Mouse (Mus musculus): ENCODE data around the gene Guca2b. TPM values are rescaled to one million over a fixed set of nuclear protein-coding genes. Genes with fewer than 3 reads are reported as not detected.

The Guca2b gene
- not detected in 2 replicates for polyA plus RNA-seq (2012; ENCODE audit: insufficient read depth, insufficient read length, low replicate concordance, missing spikeins)

- WGBS: 91% methylated on average over 4 of the region's 4 CpGs
- Histone ChIP-seq H3K27ac (ENCODE audit: insufficient read depth, low read depth, low read length) (no peak within 1 kb of the TSS), H3K4me1 (ENCODE audit: control insufficient read depth, insufficient read depth, low read length) (peaks cover 10% of the 10 kb centered on the region), H3K4me3 (ENCODE audit: insufficient read depth, low read depth, low read length) (no peak within 1 kb of the TSS)
- TF ChIP-seq CTCF (IDR thresholded peaks at IDR 0.05; ENCODE audit: insufficient read depth, low read depth, low read length) (no peak), POLR2A (IDR thresholded peaks at IDR 0.05; ENCODE audit: insufficient read depth, low read depth, low read length) (no peak)
Measured at GRCm38 (mm10) chr4:119658731-119659130, at the start of gene Guca2b. Guca2b (minus strand) TSS chr4:119658954.

DNA sequence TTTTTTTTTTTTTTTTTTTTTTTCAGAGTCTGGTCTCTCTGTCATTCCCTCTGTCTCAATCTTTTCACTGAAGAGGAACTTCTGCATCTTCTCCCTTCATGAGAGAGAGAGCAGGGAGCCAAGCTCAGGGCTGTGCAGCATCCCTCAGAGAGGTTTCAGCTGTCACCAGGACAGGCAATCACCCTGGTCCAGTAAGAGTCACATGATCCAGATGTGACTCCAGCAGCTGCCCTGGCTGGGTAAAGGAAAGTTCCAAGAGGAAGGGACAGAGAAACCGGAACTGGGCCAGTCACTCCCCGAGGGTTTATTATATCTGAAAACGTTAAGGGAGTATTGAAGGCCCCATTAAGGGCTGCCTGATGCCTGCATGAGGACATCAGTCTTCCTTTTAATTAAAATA, 49.0 kb upstream of the Guca2b start:
- WGBS: 43% methylated on average over 3 of the region's 3 CpGs
- Histone ChIP-seq H3K4me3 (ENCODE audit: insufficient read depth, low read depth, low read length) (no peak overlapping the region), H3K27ac (ENCODE audit: insufficient read depth, low read depth, low read length) (no peak overlapping the region), H3K4me1 (ENCODE audit: control insufficient read depth, insufficient read depth, low read length) (no peaks in the 10 kb centered on the region)
- TF ChIP-seq POLR2A (IDR thresholded peaks at IDR 0.05; ENCODE audit: insufficient read depth, low read depth, low read length) (no peak), CTCF (IDR thresholded peaks at IDR 0.05; ENCODE audit: insufficient read depth, low read depth, low read length) (no peak)

GRCm38 (mm10) chr4:119707326-119707725, 48.6 kb upstream of the Guca2b start:
- WGBS: 82% methylated on average over 5 of the region's 5 CpGs
- TF ChIP-seq CTCF (IDR thresholded peaks at IDR 0.05; ENCODE audit: insufficient read depth, low read depth, low read length): no peak
- no peak for TF ChIP-seq POLR2A (IDR thresholded peaks at IDR 0.05; ENCODE audit: insufficient read depth, low read depth, low read length)
- H3K27ac ChIP-seq (ENCODE audit: insufficient read depth, low read depth, low read length): no peak overlapping the region
- H3K4me3 ChIP-seq (ENCODE audit: insufficient read depth, low read depth, low read length): no peak overlapping the region
- H3K4me1 ChIP-seq (ENCODE audit: control insufficient read depth, insufficient read depth, low read length): no peaks in the 10 kb centered on the region

GRCm38 (mm10) chr4:119703965-119704364, 45.2 kb upstream of the Guca2b start:
- no peak for TF ChIP-seq CTCF (IDR thresholded peaks at IDR 0.05; ENCODE audit: insufficient read depth, low read depth, low read length)
- no peak for TF ChIP-seq POLR2A (IDR thresholded peaks at IDR 0.05; ENCODE audit: insufficient read depth, low read depth, low read length)
- 92% methylated on average over 8 of the region's 8 CpGs for WGBS

DNA sequence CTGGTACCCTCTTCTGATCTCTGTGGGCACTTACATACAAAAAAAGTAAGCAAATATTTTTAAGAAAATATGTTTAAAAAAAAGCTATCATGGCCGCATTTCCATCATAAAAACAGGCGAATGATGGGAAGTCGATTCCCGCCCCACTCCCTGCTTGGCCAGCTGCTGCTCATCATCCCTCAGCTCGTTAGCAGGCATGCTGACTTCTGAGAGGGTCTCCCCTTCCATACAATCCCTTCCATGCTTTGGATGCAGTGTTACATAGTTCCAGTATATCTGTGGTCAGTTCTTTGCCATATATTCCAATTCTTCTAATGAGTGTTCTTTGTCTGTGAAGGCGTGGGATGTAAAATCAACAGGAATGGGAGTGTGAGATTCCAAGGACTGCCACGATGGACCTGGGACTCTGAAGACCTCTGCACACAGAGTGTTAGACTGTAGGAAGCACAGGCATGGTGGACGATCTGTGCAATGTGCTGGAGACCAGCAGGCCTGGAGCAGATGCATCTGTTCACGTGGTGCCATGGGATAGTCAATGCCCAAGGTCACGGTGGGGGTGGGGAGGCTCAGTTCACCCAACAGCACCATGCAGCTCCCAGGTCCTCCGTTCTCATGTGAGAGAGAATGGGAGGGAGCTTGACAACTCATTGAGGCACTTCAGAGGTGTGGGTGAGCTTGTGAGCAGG, 42.7 kb upstream of the Guca2b start:
- H3K4me1 ChIP-seq (ENCODE audit: control insufficient read depth, insufficient read depth, low read length): no peaks in the 10 kb centered on the region
- H3K4me3 ChIP-seq (ENCODE audit: insufficient read depth, low read depth, low read length): no peak overlapping the region
- TF ChIP-seq CTCF (IDR thresholded peaks at IDR 0.05; ENCODE audit: insufficient read depth, low read depth, low read length): no peak
- no peak for TF ChIP-seq POLR2A (IDR thresholded peaks at IDR 0.05; ENCODE audit: insufficient read depth, low read depth, low read length)
- 91% methylated on average over 11 of the region's 11 CpGs for WGBS
- H3K27ac ChIP-seq (ENCODE audit: insufficient read depth, low read depth, low read length): no peak overlapping the region

More at GRCm38 (mm10) chr4:119703965-119704364, 45.2 kb upstream of the Guca2b start:
- no peak overlapping the region for H3K4me3 ChIP-seq (ENCODE audit: insufficient read depth, low read depth, low read length)
- no peak overlapping the region for H3K27ac ChIP-seq (ENCODE audit: insufficient read depth, low read depth, low read length)
- no peaks in the 10 kb centered on the region for H3K4me1 ChIP-seq (ENCODE audit: control insufficient read depth, insufficient read depth, low read length)

DNA sequence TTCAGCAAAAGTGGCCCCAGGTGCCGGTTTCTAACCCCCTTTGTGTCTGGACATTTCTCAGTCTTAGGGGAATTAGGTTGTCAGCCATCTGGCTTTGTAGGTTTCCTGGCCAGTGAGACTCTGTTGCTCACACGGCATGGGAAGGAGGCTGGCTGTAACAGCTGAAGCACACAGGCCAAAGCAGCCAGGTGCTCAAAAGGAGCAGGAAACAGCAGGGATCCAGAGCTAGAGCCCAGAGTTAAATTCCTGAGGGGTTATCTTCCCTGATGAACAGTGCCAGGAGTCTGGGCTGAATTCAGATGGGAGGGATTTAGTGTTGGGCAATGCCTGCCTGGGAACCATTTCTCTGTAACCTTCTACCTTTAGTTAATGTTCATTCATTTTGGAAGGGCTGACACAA, 39.6 kb upstream of the Guca2b start:
- no peak overlapping the region for H3K27ac ChIP-seq (ENCODE audit: insufficient read depth, low read depth, low read length)
- H3K4me3 ChIP-seq (ENCODE audit: insufficient read depth, low read depth, low read length): no peak overlapping the region
- TF ChIP-seq CTCF (IDR thresholded peaks at IDR 0.05; ENCODE audit: insufficient read depth, low read depth, low read length): no peak
- H3K4me1 ChIP-seq (ENCODE audit: control insufficient read depth, insufficient read depth, low read length): no peaks in the 10 kb centered on the region
- WGBS: 80% methylated on average over 2 of the region's 2 CpGs

DNA sequence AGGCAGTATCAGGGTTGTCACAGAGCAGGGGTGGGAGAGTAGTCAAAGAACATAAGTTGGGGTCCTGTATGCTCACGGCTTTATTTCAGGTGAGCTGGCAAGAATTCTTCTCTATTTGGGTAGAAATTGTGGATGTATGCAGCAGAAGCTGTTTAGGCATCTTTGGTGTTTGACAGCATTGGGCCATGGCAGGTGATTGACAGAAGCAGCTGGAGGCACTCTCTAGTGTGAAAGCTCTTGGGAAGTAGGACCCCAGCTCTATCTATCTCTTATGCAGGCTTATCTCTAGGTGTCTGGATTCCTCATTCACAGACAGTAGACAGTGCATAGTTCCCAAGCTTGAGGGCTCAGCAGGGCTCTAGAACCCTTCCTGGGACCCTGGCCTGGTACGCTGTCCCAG, 27.0 kb upstream of the Guca2b start:
- peaks cover 3% of the 10 kb centered on the region for H3K4me1 ChIP-seq (ENCODE audit: control insufficient read depth, insufficient read depth, low read length)
- 95% methylated on average over 2 of the region's 2 CpGs for WGBS
- no peak overlapping the region for H3K27ac ChIP-seq (ENCODE audit: insufficient read depth, low read depth, low read length)
- TF ChIP-seq CTCF (IDR thresholded peaks at IDR 0.05; ENCODE audit: insufficient read depth, low read depth, low read length) (no peak), POLR2A (IDR thresholded peaks at IDR 0.05; ENCODE audit: insufficient read depth, low read depth, low read length) (no peak)
- H3K4me3 ChIP-seq (ENCODE audit: insufficient read depth, low read depth, low read length): no peak overlapping the region

GRCm38 (mm10) chr4:119682596-119682995, 23.8 kb upstream of the Guca2b start:
- WGBS: 46% methylated on average over 5 of the region's 5 CpGs
- no peak for TF ChIP-seq POLR2A (IDR thresholded peaks at IDR 0.05; ENCODE audit: insufficient read depth, low read depth, low read length)
- TF ChIP-seq CTCF (IDR thresholded peaks at IDR 0.05; ENCODE audit: insufficient read depth, low read depth, low read length): no peak
- H3K4me1 ChIP-seq (ENCODE audit: control insufficient read depth, insufficient read depth, low read length): peaks cover 3% of the 10 kb centered on the region
- H3K4me3 ChIP-seq (ENCODE audit: insufficient read depth, low read depth, low read length): no peak overlapping the region
- no peak overlapping the region for H3K27ac ChIP-seq (ENCODE audit: insufficient read depth, low read depth, low read length)

- H3K4me3 ChIP-seq (ENCODE audit: insufficient read depth, low read depth, low read length): no peak overlapping the region
- 50% methylated on average over 5 of the region's 5 CpGs for WGBS
- H3K27ac ChIP-seq (ENCODE audit: insufficient read depth, low read depth, low read length): no peak overlapping the region
- TF ChIP-seq POLR2A (IDR thresholded peaks at IDR 0.05; ENCODE audit: insufficient read depth, low read depth, low read length): no peak
- 0 out of 2 replicates have a peak, but pooled peaks have one; percentile 22 for TF ChIP-seq CTCF (IDR thresholded peaks at IDR 0.05; ENCODE audit: insufficient read depth, low read depth, low read length)
- peaks cover 13% of the 10 kb centered on the region for H3K4me1 ChIP-seq (ENCODE audit: control insufficient read depth, insufficient read depth, low read length)
Measured at GRCm38 (mm10) chr4:119672685-119673084, 13.9 kb upstream of the Guca2b start.

All from olfactory bulb, adult 2 months (tissue).